Mouse (Mus musculus) monocyte, adult 59 days (primary cell): Measurements from ENCODE around the gene Casq1. TPM values are rescaled to one million over a fixed set of nuclear protein-coding genes. Genes with fewer than 3 reads are reported as not detected.

ENCODE experiments used
- total RNA-seq, 2 experiments: library from RNA; stranded (reverse); gene quantifications; one replicate each; pipeline ENCODE4 v1.2.4; 2023

The Casq1 gene
- total RNA-seq, result not detected

DNA sequence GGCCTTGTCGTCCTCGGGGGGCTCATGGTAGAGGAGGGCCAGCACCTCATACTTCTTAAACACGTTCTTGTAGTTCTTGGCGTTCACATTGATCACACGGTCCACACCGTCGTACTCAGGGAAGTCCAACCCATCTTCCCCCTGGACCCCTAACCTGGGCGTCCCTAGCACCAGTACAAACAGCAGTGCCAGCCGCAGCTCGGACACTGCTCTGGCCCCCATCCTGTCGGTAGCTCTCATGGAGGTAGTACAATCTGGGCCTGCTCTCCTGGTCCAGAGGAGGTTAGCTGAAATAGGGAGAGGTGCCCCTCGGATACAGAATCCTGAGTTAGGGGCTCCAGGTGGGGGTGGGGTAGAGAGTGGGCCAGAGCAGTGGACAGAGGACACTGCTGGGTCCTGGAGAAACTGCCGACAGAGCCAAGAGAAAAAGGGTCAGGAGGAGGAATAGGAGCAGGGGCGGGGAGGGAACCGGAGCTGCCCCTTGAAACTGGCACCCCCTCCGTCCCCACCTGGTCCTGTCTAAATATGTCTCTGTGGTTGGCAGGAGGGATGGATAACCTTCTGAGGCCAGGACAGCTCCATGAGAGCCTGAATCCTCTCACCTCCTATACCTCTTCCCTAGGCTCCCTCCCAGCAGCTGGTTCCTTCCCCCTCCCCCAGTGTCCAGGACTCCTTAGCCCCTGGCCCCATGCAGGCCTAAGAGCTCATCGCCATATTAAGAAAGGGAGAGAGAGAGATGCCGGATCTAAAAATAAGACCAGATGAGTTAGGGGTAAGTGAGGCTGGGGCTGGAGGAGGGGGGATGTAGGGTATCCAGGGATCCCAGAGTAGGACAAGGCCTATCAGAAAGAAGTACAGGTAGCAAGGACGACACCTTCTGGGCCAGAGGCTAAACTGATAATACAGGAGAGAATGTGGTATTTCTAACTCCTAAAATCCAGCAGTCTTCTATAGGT is at the start of gene Casq1:
Gene Casq1 (minus strand): TSS at position 418 of the 956 bp plus-strand sequence.

DNA sequence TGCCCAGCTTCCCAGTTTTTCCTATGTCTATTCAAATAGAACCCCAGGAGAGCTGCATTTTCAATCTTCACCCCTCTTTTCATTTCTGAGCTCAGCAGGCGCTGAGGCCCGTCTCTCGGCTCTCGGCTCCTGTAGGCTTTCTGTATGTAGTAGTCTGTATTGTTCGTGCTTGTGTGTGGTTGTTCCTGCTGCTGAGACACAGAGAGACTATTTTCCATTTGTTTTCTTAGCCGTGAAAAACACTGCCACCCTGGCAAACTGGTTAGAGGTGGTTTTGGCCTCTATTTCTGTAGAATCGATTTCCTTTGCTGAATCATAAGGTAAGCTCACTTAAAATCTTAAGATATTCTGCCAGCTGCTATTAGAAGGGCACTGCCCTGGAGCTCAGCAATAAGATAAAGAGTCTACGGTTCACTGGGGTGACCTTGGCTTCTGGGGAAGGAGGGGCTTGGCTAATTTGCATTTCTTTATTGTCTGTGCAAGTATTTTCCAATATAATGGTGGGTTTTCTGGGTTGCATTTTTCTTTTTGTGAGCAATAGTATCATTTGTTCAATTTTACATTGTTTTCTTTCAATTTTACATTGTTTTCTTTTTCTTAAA is 41.9 kb upstream of the Casq1 start, which contains the start of gene Igsf8:
Gene Igsf8 (plus strand): TSS at position 165 of the 602 bp plus-strand sequence.

DNA sequence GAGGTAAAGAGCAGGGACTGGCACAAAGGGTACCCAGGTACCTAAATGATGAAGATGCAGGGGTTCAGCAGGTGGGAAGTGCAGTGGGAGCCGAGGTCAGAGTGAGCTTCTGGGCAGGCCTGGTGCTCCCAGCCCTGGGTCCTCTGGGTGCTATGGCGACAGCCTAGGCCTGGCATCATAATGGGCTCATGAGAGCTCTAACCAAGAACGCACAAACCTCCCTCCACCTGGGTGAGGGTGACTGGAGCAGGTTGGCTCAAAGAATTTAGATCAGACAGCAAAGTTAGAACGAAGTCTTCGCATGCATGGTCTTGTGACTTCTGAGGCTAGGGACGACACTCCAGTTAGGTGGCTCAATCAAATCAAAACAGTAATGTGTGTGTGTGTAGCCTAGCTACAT is 38.6 kb upstream of the Casq1 start, which contains the start of gene Atp1a4:
Gene Atp1a4 (minus strand): TSS at position 101 of the 400 bp plus-strand sequence.

DNA sequence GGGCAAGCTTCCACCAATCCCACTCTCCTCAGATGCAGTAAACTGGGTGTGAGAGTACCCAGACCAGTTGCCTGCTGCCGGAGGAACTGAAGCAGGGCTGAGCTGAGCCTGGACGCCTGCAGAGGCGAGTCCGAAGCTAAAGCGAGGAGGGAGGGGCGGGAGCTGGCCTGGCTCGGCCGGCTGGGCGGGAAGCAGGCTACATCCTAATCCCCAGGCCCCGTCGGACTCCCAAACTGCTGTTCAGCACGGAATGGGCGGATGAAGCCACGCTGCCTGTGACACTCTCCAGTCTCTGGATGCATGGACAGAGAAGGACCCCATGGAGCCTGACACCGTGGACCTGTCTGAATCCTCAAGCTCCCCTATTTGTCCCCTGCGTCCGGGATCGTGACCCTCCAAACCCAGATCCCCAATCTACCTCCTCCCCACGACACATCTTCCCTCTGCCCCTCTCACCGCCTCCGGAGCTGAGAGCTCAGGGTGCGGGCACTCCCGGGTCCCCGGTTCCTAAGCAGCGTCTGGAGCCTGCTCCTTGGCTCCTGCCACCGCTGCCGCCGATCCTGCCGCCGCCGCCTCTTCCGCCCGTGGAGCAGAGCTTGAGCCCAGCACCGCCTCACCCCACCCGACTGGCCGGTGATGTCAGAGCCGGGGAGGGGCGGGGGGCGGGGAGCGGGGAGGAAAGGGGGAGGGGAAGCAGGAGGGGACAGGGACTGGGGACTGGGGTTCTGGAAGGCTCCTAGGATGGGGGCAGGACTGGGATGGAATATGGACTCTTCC is 13.3 kb downstream of the Casq1 start, which contains the start of gene Pea15a:
Gene Pea15a (minus strand): TSS at position 664 of the 777 bp plus-strand sequence.

Other genes starting within 250 kb of the Casq1 start
- gene Vangl2, start 191.4 kb downstream of the Casq1 start, total RNA-seq, result 1 to 10 TPM; 1.5 to 3.1 TPM
- gene Nhlh1, start 162.3 kb downstream of the Casq1 start, total RNA-seq, result not detected
- 100 to 1,000 TPM; 172 to 193 TPM for gene Copa, start 137.3 kb downstream of the Casq1 start, total RNA-seq
- 100 to 1,000 TPM; 145 to 154 TPM for gene Ncstn, start 137.1 kb downstream of the Casq1 start, total RNA-seq
- 10 to 100 TPM; 31.0 to 34.1 TPM for gene Pex19, start 93.1 kb downstream of the Casq1 start, total RNA-seq
- gene Dcaf8, start 71.8 kb downstream of the Casq1 start, total RNA-seq, result 10 to 100 TPM; 76.2 to 78.4 TPM
- gene Pea15a, start 13.1 kb downstream of the Casq1 start, total RNA-seq, result 10 to 100 TPM; 77.4 to 80.5 TPM
- gene Atp1a4, start 38.5 kb upstream of the Casq1 start, total RNA-seq, result not detected
- gene Igsf8, start 41.8 kb upstream of the Casq1 start, total RNA-seq, result 10 to 100 TPM; 83.8 to 85.9 TPM
- gene Atp1a2, start 78.2 kb upstream of the Casq1 start, total RNA-seq, result not detected
- 1 to 10 TPM; 3.8 to 5.8 TPM for gene Kcnj9, start 109.5 kb upstream of the Casq1 start, total RNA-seq
- gene Kcnj10, start 121.3 kb upstream of the Casq1 start, total RNA-seq, result 10 to 100 TPM; 55.8 to 57.9 TPM
- 10 to 100 TPM; 17.6 to 18.1 TPM for gene Pigm, start 156.7 kb upstream of the Casq1 start, total RNA-seq